Mouse (Mus musculus): ENCODE measurements around the gene Tepsin. TPM values are rescaled to one million over a fixed set of nuclear protein-coding genes. Genes with fewer than 3 reads are reported as not detected.

The Tepsin gene
- polyA plus RNA-seq, 1 experiment: 10.0 TPM

DNA sequence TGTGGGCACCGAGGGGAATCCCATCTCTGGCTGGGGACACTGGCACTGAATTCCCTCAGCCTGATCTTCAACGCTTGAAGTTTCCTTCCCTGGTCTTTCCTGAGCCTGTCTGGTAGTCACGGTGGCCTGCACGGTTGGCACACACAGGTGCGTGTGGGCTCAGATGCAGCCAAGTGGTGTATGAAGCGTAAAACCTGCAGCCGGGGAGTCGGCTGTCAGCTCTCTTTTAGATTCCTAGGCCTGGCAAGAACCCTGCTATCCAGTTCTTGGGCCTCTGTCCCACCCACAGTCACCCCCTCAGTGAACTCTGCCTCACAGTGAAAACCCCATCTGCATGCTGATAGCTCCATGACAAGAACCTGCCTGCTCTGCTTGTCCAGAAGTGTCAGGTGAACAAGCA is 37.9 kb downstream of the Tepsin start:
- peaks cover 42% of the 10 kb centered on the region for H3K27me3 ChIP-seq (ENCODE audit: control insufficient read depth, insufficient read depth, insufficient read length)
- no peak overlapping the region for H3ac ChIP-seq (ENCODE audit: control insufficient read depth, insufficient read length, low read depth)
- no peaks in the 10 kb centered on the region for H3K36me3 ChIP-seq (ENCODE audit: control insufficient read depth, insufficient read depth)
- H3K79me2 ChIP-seq (ENCODE audit: control insufficient read depth, insufficient read depth): no peaks in the 10 kb centered on the region
- no peak overlapping the region for H3K4me3 ChIP-seq (ENCODE audit: insufficient read depth, poor library complexity, severe bottlenecking)
- no peak for TF ChIP-seq FOSL1 (IDR thresholded peaks at IDR 0.05; ENCODE audit: insufficient read depth, low read length, poor library complexity, severe bottlenecking)
- no peak for TF ChIP-seq CEBPB (IDR thresholded peaks at IDR 0.05; ENCODE audit: low read depth)
- TF ChIP-seq CTCF (IDR thresholded peaks at IDR 0.05; ENCODE audit: control insufficient read depth, insufficient read depth, insufficient read length): no peak
- TF ChIP-seq MYOD1 (IDR thresholded peaks at IDR 0.05; ENCODE audit: control insufficient read depth, insufficient read length, low read depth): no peak
- no peak for TF ChIP-seq MAX (IDR thresholded peaks at IDR 0.05)
- TF ChIP-seq USF1 (IDR thresholded peaks at IDR 0.05; ENCODE audit: low read depth): no peak
- TF ChIP-seq MYOG (IDR thresholded peaks at IDR 0.05; ENCODE audit: control insufficient read depth, extremely low read depth, insufficient read length): no peak
- no peaks in the 10 kb centered on the region for H3K79me3 ChIP-seq (ENCODE audit: low read depth)

DNA sequence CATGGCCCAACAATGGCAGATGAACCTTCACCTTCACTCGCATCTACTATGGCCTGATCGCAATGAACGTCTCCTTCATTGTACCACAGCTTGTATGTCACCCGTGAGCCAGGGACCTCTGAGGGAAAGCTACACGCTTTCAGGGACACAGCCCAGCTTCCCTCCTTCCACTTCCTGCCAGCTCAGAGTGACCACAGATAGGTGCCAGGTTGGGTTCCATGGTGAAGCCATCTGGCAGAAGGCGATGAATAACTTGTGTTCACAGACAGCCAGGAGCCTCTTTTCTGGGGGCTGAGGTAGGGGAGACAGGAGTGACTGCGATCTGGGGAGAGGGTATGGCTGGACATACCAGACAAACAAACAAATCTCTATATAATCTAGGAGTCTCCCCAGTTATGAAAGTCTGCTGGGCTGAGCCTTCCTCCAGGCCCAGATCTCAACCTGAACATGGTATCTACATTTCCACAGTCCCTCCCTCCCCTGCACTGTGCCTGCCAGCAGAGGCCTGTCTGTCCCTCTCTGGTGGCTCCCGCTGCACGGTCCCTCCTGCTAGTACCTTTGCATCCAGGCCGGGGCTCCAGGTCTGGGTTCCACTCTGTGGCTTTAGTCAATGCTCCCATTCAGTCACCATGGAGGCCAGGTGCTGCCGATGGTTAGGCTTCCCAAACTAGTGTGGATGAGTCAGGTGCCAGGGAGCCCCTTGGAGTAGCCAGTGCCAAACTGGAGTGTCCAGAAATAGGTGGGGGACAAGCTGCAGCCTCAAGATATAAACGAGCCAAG is 42.4 kb downstream of the Tepsin start:
- Histone ChIP-seq H3K4me3 (ENCODE audit: insufficient read depth, poor library complexity, severe bottlenecking) (no peak overlapping the region), H3K27me3 (ENCODE audit: control insufficient read depth, insufficient read depth, insufficient read length) (peaks cover 60% of the 10 kb centered on the region), H3ac (ENCODE audit: control insufficient read depth, insufficient read length, low read depth) (no peak overlapping the region), H3K79me3 (ENCODE audit: low read depth) (no peaks in the 10 kb centered on the region), H3K36me3 (ENCODE audit: control insufficient read depth, insufficient read depth) (no peaks in the 10 kb centered on the region), H3K79me2 (ENCODE audit: control insufficient read depth, insufficient read depth) (no peaks in the 10 kb centered on the region)
- TF ChIP-seq CEBPB (IDR thresholded peaks at IDR 0.05; ENCODE audit: low read depth) (no peak), CTCF (IDR thresholded peaks at IDR 0.05; ENCODE audit: control insufficient read depth, insufficient read depth, insufficient read length) (no peak), MYOD1 (IDR thresholded peaks at IDR 0.05; ENCODE audit: control insufficient read depth, insufficient read length, low read depth) (no peak), MYOG (IDR thresholded peaks at IDR 0.05; ENCODE audit: control insufficient read depth, extremely low read depth, insufficient read length) (no peak), USF1 (IDR thresholded peaks at IDR 0.05; ENCODE audit: low read depth) (no peak), FOSL1 (IDR thresholded peaks at IDR 0.05; ENCODE audit: insufficient read depth, low read length, poor library complexity, severe bottlenecking) (no peak), MAX (IDR thresholded peaks at IDR 0.05) (no peak)

DNA sequence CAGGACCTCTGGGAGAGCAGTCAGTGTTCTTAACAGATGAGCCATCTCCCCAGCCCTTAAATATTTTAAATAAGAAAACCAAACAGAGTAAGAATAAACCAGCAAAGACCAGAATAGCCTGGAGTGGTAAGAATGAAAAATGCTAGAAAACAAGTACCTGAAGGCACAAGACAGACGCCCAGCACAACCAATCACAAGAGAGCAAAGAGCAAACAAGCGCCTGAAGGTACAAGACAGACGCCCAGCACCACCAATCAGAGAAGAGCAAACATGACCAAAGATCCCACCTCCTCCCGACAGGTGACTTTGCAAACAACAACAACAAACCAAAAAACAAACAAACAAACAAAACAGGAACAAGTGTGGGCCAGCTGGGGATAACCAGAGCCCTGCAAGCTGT is 44.7 kb downstream of the Tepsin start:
- no peak overlapping the region for H3K4me3 ChIP-seq (ENCODE audit: insufficient read depth, poor library complexity, severe bottlenecking)
- no peaks in the 10 kb centered on the region for H3K79me3 ChIP-seq (ENCODE audit: low read depth)
- no peak overlapping the region for H3ac ChIP-seq (ENCODE audit: control insufficient read depth, insufficient read length, low read depth)
- H3K27me3 ChIP-seq (ENCODE audit: control insufficient read depth, insufficient read depth, insufficient read length): peaks cover 50% of the 10 kb centered on the region
- TF ChIP-seq MYOG (IDR thresholded peaks at IDR 0.05; ENCODE audit: control insufficient read depth, extremely low read depth, insufficient read length): no peak
- no peak for TF ChIP-seq CTCF (IDR thresholded peaks at IDR 0.05; ENCODE audit: control insufficient read depth, insufficient read depth, insufficient read length)
- no peaks in the 10 kb centered on the region for H3K36me3 ChIP-seq (ENCODE audit: control insufficient read depth, insufficient read depth)
- no peaks in the 10 kb centered on the region for H3K79me2 ChIP-seq (ENCODE audit: control insufficient read depth, insufficient read depth)

DNA sequence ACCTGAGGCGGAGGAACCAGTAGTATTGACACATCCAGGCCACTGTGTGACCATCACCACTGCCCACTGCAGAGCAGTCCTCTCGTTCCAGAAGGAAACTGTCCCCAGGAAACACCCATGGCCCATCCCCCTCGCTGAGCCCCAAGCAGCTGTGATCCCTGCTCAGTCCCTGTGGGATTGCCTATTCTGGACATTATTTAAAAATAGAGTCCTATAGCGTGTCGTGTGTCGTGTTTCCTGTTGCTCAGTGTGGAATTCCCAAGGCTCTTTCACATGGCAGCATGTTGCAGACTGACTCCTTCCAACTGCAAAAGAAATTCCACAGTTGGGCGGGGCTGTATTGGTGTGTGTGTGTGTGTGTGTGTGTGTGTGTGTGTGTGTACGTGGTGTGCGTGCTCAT is 46.3 kb downstream of the Tepsin start:
- TF ChIP-seq CEBPB (IDR thresholded peaks at IDR 0.05; ENCODE audit: low read depth) (no peak), MYOG (IDR thresholded peaks at IDR 0.05; ENCODE audit: control insufficient read depth, extremely low read depth, insufficient read length) (no peak), CTCF (IDR thresholded peaks at IDR 0.05; ENCODE audit: control insufficient read depth, insufficient read depth, insufficient read length) (no peak), MAX (IDR thresholded peaks at IDR 0.05) (no peak), USF1 (IDR thresholded peaks at IDR 0.05; ENCODE audit: low read depth) (no peak), FOSL1 (IDR thresholded peaks at IDR 0.05; ENCODE audit: insufficient read depth, low read length, poor library complexity, severe bottlenecking) (no peak), MYOD1 (IDR thresholded peaks at IDR 0.05; ENCODE audit: control insufficient read depth, insufficient read length, low read depth) (no peak)
- Histone ChIP-seq H3K36me3 (ENCODE audit: control insufficient read depth, insufficient read depth) (no peaks in the 10 kb centered on the region), H3K4me3 (ENCODE audit: insufficient read depth, poor library complexity, severe bottlenecking) (no peak overlapping the region), H3K79me3 (ENCODE audit: low read depth) (no peaks in the 10 kb centered on the region), H3ac (ENCODE audit: control insufficient read depth, insufficient read length, low read depth) (no peak overlapping the region), H3K79me2 (ENCODE audit: control insufficient read depth, insufficient read depth) (no peaks in the 10 kb centered on the region), H3K27me3 (ENCODE audit: control insufficient read depth, insufficient read depth, insufficient read length) (peaks cover 55% of the 10 kb centered on the region)

DNA sequence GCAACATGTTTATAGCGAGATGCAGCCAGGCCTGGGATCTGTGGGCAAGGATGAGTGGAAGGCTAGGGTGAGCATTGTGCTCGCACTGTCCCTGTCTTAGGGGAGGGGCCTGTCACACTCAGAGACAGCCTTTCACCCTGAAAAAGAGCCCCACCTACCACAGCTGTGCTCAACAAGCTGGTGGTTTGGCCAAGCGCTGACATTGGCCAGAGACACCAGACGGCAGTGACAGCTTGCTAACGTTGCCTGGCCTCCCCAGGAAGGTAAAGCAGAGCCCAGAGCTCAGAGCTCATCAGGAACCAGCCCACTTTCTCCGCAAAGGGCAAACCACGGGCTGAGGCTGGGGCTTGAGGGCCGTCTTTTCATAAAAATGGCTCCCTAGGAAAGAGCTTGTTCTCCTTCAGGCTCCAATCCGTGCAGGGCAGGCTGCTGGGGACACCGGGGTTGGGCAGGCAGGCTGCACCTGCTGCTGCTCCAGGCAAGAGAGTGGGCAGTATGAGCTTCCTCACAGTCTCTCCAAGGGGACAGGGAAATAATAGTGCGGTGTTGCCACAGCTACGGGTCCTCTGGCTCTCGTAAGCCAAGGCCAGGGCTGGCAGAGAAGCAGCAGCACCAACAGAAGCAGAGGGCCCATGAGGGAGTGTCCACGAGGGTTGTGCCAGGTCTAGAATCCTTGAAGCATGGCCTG is 47.3 kb downstream of the Tepsin start:
- Histone ChIP-seq H3K36me3 (ENCODE audit: control insufficient read depth, insufficient read depth) (no peaks in the 10 kb centered on the region), H3K27me3 (ENCODE audit: control insufficient read depth, insufficient read depth, insufficient read length) (peaks cover 61% of the 10 kb centered on the region), H3K79me3 (ENCODE audit: low read depth) (no peaks in the 10 kb centered on the region), H3K79me2 (ENCODE audit: control insufficient read depth, insufficient read depth) (no peaks in the 10 kb centered on the region), H3K4me3 (ENCODE audit: insufficient read depth, poor library complexity, severe bottlenecking) (no peak overlapping the region), H3ac (ENCODE audit: control insufficient read depth, insufficient read length, low read depth) (no peak overlapping the region)
- TF ChIP-seq MYOG (IDR thresholded peaks at IDR 0.05; ENCODE audit: control insufficient read depth, extremely low read depth, insufficient read length): no peak
- TF ChIP-seq CEBPB (IDR thresholded peaks at IDR 0.05; ENCODE audit: low read depth): no peak
- TF ChIP-seq MAX (IDR thresholded peaks at IDR 0.05): no peak
- TF ChIP-seq FOSL1 (IDR thresholded peaks at IDR 0.05; ENCODE audit: insufficient read depth, low read length, poor library complexity, severe bottlenecking): no peak
- TF ChIP-seq MYOD1 (IDR thresholded peaks at IDR 0.05; ENCODE audit: control insufficient read depth, insufficient read length, low read depth): no peak
- no peak for TF ChIP-seq USF1 (IDR thresholded peaks at IDR 0.05; ENCODE audit: low read depth)
- TF ChIP-seq CTCF (IDR thresholded peaks at IDR 0.05; ENCODE audit: control insufficient read depth, insufficient read depth, insufficient read length): no peak
